Mouse (Mus musculus) testis, adult 2 months (tissue): ENCODE results near the gene Foxj3.

ENCODE experiments used
- CTCF ChIP-seq: fragments of 200-500 bp; IDR thresholded peaks from 2 replicates; pipeline ENCODE4 v1.5.1; 2012; ENCODE audit warnings: low read depth, mild to moderate bottlenecking, inconsistent platforms, low read length, moderate library complexity; ENCODE audit not compliant: control insufficient read depth, insufficient read depth, insufficient replicate concordance
- POLR2A ChIP-seq: fragments of 200-500 bp; IDR thresholded peaks from 2 replicates; pipeline ENCODE4 v1.6.1; 2012; ENCODE audit warnings: low read depth, mild to moderate bottlenecking, inconsistent platforms, low read length, moderate library complexity; ENCODE audit not compliant: control insufficient read depth

DNA sequence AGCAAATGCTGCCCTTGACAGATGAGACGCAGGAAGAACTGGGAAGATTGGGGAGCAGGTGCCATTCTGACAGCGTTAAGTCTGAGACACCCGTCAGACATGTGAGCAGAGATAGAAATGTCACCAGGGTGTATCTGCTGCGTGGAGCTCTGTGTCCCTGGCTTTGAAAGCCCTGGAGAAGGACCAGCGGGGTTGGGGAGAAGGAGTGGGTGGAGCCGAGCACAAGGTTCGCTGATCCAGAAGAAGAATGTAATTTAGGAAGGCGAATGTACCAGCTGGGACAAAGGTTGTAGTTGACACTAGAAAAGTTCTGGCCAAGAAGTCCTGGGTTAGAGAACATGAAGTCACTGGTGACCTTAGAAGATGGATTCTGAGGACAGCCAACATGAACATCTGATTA lies 129.3 kb downstream of the Foxj3 start:
- TF ChIP-seq CTCF (no peak), POLR2A (no peak)
